Mouse (Mus musculus) myocyte (in vitro differentiated cells): ENCODE measurements around the gene Rdh9.

Experiments
- CEBPB ChIP-seq: IDR thresholded peaks from 2 replicates; pipeline ENCODE4 v1.6.1; 2011; ENCODE audit warnings: mild to moderate bottlenecking, moderate library complexity; ENCODE audit not compliant: poor library complexity, insufficient read depth, severe bottlenecking
- MAX ChIP-seq: IDR thresholded peaks from one replicate; pipeline ENCODE4 v1.6.1; 2011; ENCODE audit warnings: low read depth, mild to moderate bottlenecking, control low read depth
- MYOG ChIP-seq, 3 experiments: IDR thresholded peaks; one replicate each; pipeline ENCODE4 v1.6.1; 2011; ENCODE audit warnings: control low read depth in 2 of 3, low read depth in 2 of 3, mild to moderate bottlenecking in 2 of 3; ENCODE audit not compliant: insufficient read length in 2 of 3, control insufficient read depth in 1 of 3, insufficient read depth in 1 of 3
- POLR2A ChIP-seq: IDR thresholded peaks from one replicate; pipeline ENCODE4 v1.6.1; 2011; ENCODE audit warnings: low read depth, mild to moderate bottlenecking, control low read depth, moderate library complexity; ENCODE audit not compliant: insufficient read length
- POLR2AphosphoS2 ChIP-seq: IDR thresholded peaks from one replicate; pipeline ENCODE4 v1.6.1; 2011; ENCODE audit warnings: low read depth, control low read depth; ENCODE audit not compliant: insufficient read length

- TF ChIP-seq MYOG (IDR thresholded peaks at IDR 0.05; ENCODE audit: control insufficient read depth in 1 of 3, insufficient read depth in 1 of 3, insufficient read length in 2 of 3, low read depth in 2 of 3) = no peak
- TF ChIP-seq POLR2A = no peak
- no peak for TF ChIP-seq CEBPB
- TF ChIP-seq MAX = no peak
- no peak for TF ChIP-seq POLR2AphosphoS2
These were observed 39.3 kb upstream of the Rdh9 start for GRCm38 (mm10) chr10:127736916-127737315.
